Mouse (Mus musculus) heart, postnatal 0 days (tissue): Measurements from ENCODE around the gene Cry1. TPM values are rescaled to one million over a fixed set of nuclear protein-coding genes. Genes with fewer than 3 reads are reported as not detected.

ENCODE experiments used
- ATAC-seq: fragments of 200-750 bp; cut with Nextera tagmentation; 2 replicates; pipeline ENCODE4 v1.8.0; 2017; ENCODE audit warnings: low read depth, moderate number of reproducible peaks, moderate library complexity; ENCODE audit not compliant: insufficient read depth
- DNase-seq: peaks from one replicate; pipeline ENCODE4 v3.0.0-alpha.2; 2016; ENCODE audit warnings: low spot score
- H3K27ac ChIP-seq: fragments of 300-500 bp; sonication (generic); 2 replicates; pipeline ENCODE4 v1.5.1; 2014; ENCODE audit warnings: low read depth, mild to moderate bottlenecking
- H3K27me3 ChIP-seq: fragments of 300-500 bp; sonication (generic); 2 replicates; pipeline ENCODE4 v1.6.1; 2014; ENCODE audit warnings: low read length, mixed read lengths; ENCODE audit not compliant: control insufficient read depth, insufficient read depth
- H3K36me3 ChIP-seq: fragments of 300-500 bp; sonication (generic); replicated peaks from 2 replicates; pipeline ENCODE4 v1.6.1; 2014; ENCODE audit warnings: low read length, mixed read lengths; ENCODE audit not compliant: control insufficient read depth, insufficient read depth
- H3K4me1 ChIP-seq: fragments of 300-500 bp; sonication (generic); 2 replicates; pipeline ENCODE4 v1.6.1; 2014; ENCODE audit warnings: antibody characterized with exemption; ENCODE audit not compliant: control insufficient read depth, insufficient read depth
- H3K4me2 ChIP-seq: fragments of 300-500 bp; sonication (generic); 2 replicates; pipeline ENCODE4 v1.6.1; 2014; ENCODE audit warnings: low read depth, mild to moderate bottlenecking, low read length, moderate library complexity
- H3K4me3 ChIP-seq: fragments of 300-500 bp; sonication (generic); 2 replicates; pipeline ENCODE4 v1.5.1; 2014; ENCODE audit warnings: low read depth, low read length
- H3K9ac ChIP-seq: fragments of 300-500 bp; sonication (generic); replicated peaks from 2 replicates; pipeline ENCODE4 v1.6.1; 2014; ENCODE audit warnings: low read depth, low read length, mixed read lengths
- H3K9me3 ChIP-seq: fragments of 300-500 bp; sonication (generic); replicated peaks from 2 replicates; pipeline ENCODE4 v1.6.1; 2016; ENCODE audit warnings: low read length; ENCODE audit not compliant: control insufficient read depth
- CTCF ChIP-seq: IDR thresholded peaks from 2 replicates; pipeline ENCODE4 v1.5.1; 2016; ENCODE audit warnings: antibody characterized with exemption, control low read depth, low read depth
- EP300 ChIP-seq: IDR thresholded peaks from 2 replicates; pipeline ENCODE4 v1.6.1; 2016; ENCODE audit warnings: antibody characterized with exemption, low read depth
- WGBS: fragments of 180-500 bp; shearing (Covaris S2); extraction: QIAGEN DNeasy Blood & Tissue Kit; methylation state at CpG from one replicate; pipeline ENCODE4 v1.1.7; 2014; 5-methylcytosine and 5-hydroxymethylcytosine counted together
- polyA plus RNA-seq: library from polyadenylated mRNA; unstranded; fragments of >200 nt; fragmentation: Nextera tagmentation; extraction: Ambion mirVana; gene quantifications from 2 replicates; pipeline ENCODE4 v1.2.1, GENCODE M21; 2015
- total RNA-seq: library from RNA; depleted of rRNA; stranded (reverse); fragments of >200 nt; gene quantifications from 2 replicates; pipeline ENCODE4 v1.2.3, GENCODE M21; 2014; ENCODE audit warnings: low replicate concordance

Gene Cry1
- total and polyA plus RNA-seq, 2 experiments from 2014 or later, result 9.6 to 17.5 TPM

DNA sequence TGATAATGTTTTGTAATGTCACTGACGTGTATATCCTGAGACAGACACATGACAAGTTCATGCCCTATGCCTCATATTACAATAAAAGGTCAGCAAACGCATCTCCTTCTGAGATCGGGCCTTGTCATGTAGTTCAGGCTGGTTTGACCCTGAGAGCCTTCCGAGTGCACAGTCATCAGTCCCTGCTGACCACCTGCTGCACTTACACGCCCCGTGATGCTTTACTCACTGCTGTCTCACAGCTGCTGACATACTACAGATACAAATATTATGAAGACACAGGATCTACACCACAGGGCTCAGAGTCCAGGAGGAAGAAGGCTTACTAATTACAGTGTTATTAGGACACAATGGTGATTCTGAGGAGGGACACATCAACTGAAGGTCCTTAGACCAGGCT is 48.3 kb downstream of the Cry1 start:
- Histone ChIP-seq H3K36me3 (peaks cover 14% of the 10 kb centered on the region; the same call in 1 of the 2 replicates), H3K9ac (no peak overlapping the region), H3K4me2 (no peak overlapping the region), H3K27me3 (no peaks in the 10 kb centered on the region), H3K4me3 (no peak overlapping the region), H3K9me3 (no peaks in the 10 kb centered on the region), H3K4me1 (no peaks in the 10 kb centered on the region), H3K27ac (no peak overlapping the region)
- DNase-seq, result no peak
- no peak for ATAC-seq
- WGBS, result 83% methylated on average over 6 of the region's 6 CpGs
- no peak for TF ChIP-seq EP300

DNA sequence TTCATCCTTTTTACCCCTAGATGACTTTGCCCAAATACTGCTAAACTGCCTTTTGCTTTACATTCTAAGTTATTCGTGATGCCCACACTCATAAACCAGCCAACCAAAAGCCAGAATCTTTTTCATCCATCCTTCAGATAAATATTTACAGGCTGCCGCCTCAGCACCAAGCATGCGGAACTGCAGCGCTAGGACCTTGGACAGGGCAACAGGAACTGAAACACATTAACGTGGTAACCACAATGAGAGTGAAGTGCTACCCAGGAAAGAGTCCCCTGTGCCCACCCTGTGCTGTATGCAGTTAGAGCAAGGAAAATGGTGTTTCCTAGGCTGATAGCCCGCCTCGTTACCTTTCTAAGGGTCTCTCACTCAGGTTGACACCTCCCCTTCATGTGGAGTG is 56.4 kb downstream of the Cry1 start:
- 12% methylated on average over 7 of the region's 7 CpGs for WGBS
- TF ChIP-seq CTCF (no peak), EP300 (no peak)
- Histone ChIP-seq H3K27me3 (no peaks in the 10 kb centered on the region), H3K4me3 (peak overlapping the region; percentile 75), H3K9ac (no peak overlapping the region), H3K27ac (peak overlapping the region; percentile 30), H3K4me1 (0 out of 2 replicates have a peak, but pooled peaks cover 5% of the 10 kb centered on the region), H3K36me3 (peaks cover 10% of the 10 kb centered on the region; the same call in 1 of the 2 replicates), H3K9me3 (no peaks in the 10 kb centered on the region), H3K4me2 (peak overlapping the region; percentile 65)
- peak; percentile 22; the same call in 1 of the 2 replicates for ATAC-seq
- no peak for DNase-seq

- peak; percentile 22; the same call in 1 of the 2 replicates for TF ChIP-seq CTCF
- no peak for TF ChIP-seq EP300
- H3K4me3 ChIP-seq, result peak within 1 kb of the TSS; percentile 75
- no peaks in the 10 kb centered on the region for H3K9me3 ChIP-seq
- DNase-seq (peak; percentile 99), ATAC-seq (peak; percentile 100)
- H3K27ac ChIP-seq, result peak within 1 kb of the TSS; percentile 30
- no peaks in the 10 kb centered on the region for H3K27me3 ChIP-seq
- H3K4me1 ChIP-seq, result 0 out of 2 replicates have a peak, but pooled peaks cover 5% of the 10 kb centered on the region
- H3K36me3 ChIP-seq, result peaks cover 8% of the 10 kb centered on the region; the same call in 1 of the 2 replicates
- peak within 1 kb of the TSS; percentile 59 for H3K9ac ChIP-seq
- peak within 1 kb of the TSS; percentile 65 for H3K4me2 ChIP-seq
- 7% methylated on average over 20 of the region's 20 CpGs for WGBS
Observed at GRCm38 (mm10) chr10:85127395-85128287, 57.2 kb downstream of the Cry1 start, which contains the start of gene Mterf2. Gene Mterf2, minus strand, starts transcription at chr10:85128027.

- 82% methylated on average over 13 of the region's 13 CpGs for WGBS
- Histone ChIP-seq H3K9ac (no peak overlapping the region), H3K36me3 (peaks cover 20% of the 10 kb centered on the region), H3K9me3 (no peaks in the 10 kb centered on the region), H3K4me2 (no peak overlapping the region), H3K27me3 (no peaks in the 10 kb centered on the region), H3K4me3 (no peak overlapping the region), H3K27ac (no peak overlapping the region), H3K4me1 (0 out of 2 replicates have a peak, but pooled peaks cover 5% of the 10 kb centered on the region)
- TF ChIP-seq CTCF (no peak), EP300 (no peak)
- DNase-seq (no peak), ATAC-seq (no peak)
Observed at GRCm38 (mm10) chr10:85125184-85125583, 59.7 kb downstream of the Cry1 start.

GRCm38 (mm10) chr10:85114409-85114808 is 70.5 kb downstream of the Cry1 start:
- H3K9ac ChIP-seq, result no peak overlapping the region
- WGBS, result 70% methylated on average over 4 of the region's 4 CpGs
- H3K4me2 ChIP-seq, result no peak overlapping the region
- H3K4me3 ChIP-seq, result no peak overlapping the region
- TF ChIP-seq EP300, result no peak
- TF ChIP-seq CTCF, result no peak
- no peaks in the 10 kb centered on the region for H3K27me3 ChIP-seq
- no peaks in the 10 kb centered on the region for H3K4me1 ChIP-seq
- ATAC-seq (no peak), DNase-seq (no peak)
- H3K36me3 ChIP-seq, result peaks cover 22% of the 10 kb centered on the region; the same call in 1 of the 2 replicates
- no peaks in the 10 kb centered on the region for H3K9me3 ChIP-seq
- no peak overlapping the region for H3K27ac ChIP-seq
